Mouse (Mus musculus) liver, postnatal 0 days (tissue): ENCODE results near the gene Lmna.

ENCODE experiments used
- CTCF ChIP-seq: sonication (generic); IDR thresholded peaks from 2 replicates; pipeline ENCODE4 v1.5.1; 2016; ENCODE audit warnings: antibody characterized with exemption, low read depth
- EP300 ChIP-seq: IDR thresholded peaks from 2 replicates; pipeline ENCODE4 v1.6.1; 2016; ENCODE audit warnings: antibody characterized with exemption, low read depth, mild to moderate bottlenecking

DNA sequence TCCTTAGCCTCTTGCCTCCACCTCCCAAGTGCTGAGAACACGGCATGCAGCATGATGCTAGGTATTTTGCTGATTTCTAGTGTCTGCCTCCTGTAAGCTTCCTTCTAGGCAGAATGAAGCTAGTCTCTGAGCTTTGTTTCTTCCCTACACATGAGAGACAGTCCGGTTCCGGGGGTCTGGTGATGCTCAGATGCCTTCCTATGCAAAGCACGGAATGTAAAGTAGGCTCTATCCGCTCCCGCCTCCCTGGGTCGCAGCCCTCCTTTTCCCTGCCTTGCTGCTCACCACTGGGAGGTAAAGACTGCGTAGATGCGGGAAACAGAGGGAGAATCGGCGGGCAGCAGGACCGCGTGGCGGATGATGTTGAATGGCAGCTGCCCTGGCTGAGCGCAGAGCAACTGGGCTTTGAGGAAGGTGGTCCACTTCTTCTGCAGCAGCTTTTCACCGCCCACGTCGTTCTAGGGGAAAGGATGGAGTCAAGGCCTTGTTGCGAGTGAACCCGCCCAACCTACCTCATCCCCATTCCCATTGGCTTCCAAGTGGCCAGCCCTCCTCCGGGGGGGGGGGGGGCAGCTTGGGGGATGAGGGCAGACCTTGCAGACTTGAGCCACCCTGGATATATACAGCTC lies 60.2 kb downstream of the Lmna start:
- TF ChIP-seq CTCF (no peak), EP300 (no peak)
